Mouse (Mus musculus) ES-E14 (cell line): ENCODE results near the gene Arhgap21.

ENCODE experiments used
- CHD2 ChIP-seq: IDR thresholded peaks from 2 replicates; pipeline ENCODE4 v1.6.1; 2014; ENCODE audit warnings: mild to moderate bottlenecking, low read depth, low read length, inconsistent platforms
- MAFK ChIP-seq: IDR thresholded peaks from 2 replicates; pipeline ENCODE4 v1.6.1; 2014; ENCODE audit warnings: mild to moderate bottlenecking, low read depth, low read length, inconsistent platforms; ENCODE audit not compliant: insufficient read depth
- ZNF384 ChIP-seq: IDR thresholded peaks from 2 replicates; pipeline ENCODE4 v1.6.1; 2012; ENCODE audit warnings: low read depth, low read length, inconsistent platforms

GRCm38 (mm10) chr2:20883288-20883687, 85.4 kb downstream of the Arhgap21 start:
- TF ChIP-seq ZNF384 (no peak), CHD2 (no peak), MAFK (no peak)
